Mouse (Mus musculus) heart, postnatal 4 days (tissue): Measurements from ENCODE around the gene Marcksl1. TPM values are rescaled to one million over a fixed set of nuclear protein-coding genes. Genes with fewer than 3 reads are reported as not detected.

Experiments
- DNase-seq: peaks from one replicate; pipeline ENCODE4 v3.0.0; 2021
- microRNA-seq, 2 experiments: library from miRNA; unstranded; fragments of <30 nt; microRNA quantifications; one replicate each; pipeline ENCODE4 v1.2.0; 2021 to 2022
- total RNA-seq, 2 experiments: library from RNA; stranded (reverse); gene quantifications; 2 replicates each; pipeline ENCODE4 v1.2.3; 2021

Marcksl1 gene
- total RNA-seq, 2 experiments from 2014 or later = 96.6 to 97.7 TPM

DNA sequence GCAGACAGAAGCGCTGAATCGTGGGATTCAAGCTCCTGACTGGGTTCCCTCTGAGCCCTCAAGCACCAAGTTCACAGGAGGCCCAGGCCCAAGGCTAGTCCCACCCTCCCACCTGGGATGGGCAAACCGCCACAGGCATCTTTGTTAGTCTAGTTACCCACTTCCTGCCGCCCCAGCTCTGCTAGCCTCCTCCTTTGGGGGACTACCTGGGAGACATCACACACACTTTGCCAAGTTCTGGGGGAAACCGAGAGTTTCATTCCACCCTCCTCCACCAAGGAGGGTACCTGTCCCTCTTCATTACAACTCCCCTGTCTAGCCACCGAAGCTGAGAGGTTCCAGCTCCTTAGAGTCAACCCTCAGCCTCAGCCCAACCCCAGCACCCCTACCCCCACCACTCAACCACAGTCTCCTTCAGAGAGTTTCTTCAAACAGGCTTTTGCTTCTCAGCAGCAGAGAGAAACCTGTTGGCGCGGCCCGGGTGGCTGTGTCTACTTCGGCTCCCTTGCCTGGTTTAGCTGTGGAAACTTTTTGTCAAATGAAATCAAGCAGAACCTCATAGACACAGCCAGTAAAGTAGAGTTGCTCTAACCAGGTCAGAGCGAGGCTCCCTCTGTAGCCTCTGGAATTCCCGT lies 45.1 kb downstream of the Marcksl1 start:
- DNase-seq = no peak

- DNase-seq = no peak
Measured at GRCm38 (mm10) chr4:129561184-129561583, 47.8 kb downstream of the Marcksl1 start.

DNA sequence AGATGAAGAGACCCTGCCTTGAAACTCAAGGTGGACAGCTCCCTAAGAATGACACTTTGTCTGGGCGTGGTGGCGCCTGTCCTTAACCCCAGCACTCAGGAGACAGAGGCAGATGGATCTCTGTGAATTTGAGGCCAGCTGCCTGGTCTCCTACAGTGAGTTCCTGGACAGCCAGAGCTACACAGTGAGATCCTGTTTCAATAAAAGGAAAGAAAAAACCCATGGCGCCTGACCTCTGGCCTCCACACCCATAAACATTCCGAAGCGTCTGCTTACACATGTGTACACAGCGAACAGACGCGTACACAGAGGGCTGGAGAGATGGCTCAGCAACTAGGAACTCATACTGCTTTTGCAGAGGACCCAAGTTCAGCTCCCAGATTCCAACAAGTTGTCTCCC lies 50.3 kb downstream of the Marcksl1 start:
- DNase-seq = no peak

- no peak for DNase-seq
Measured at GRCm38 (mm10) chr4:129565139-129565538, 51.8 kb downstream of the Marcksl1 start.

Small RNA genes lying within 50 kb of the gene (microRNA-seq; reads per million reads assigned to microRNA genes)
- gene Mir8119 = 0 reads per million in 2 experiments

Other genes starting within 250 kb of the Marcksl1 start
- 1 to 10 TPM; 8.7 to 9.5 TPM for gene Sync, start 226.0 kb upstream of the Marcksl1 start, total RNA-seq
- gene Rbbp4, start 178.2 kb upstream of the Marcksl1 start, total RNA-seq = 100 to 1,000 TPM; 195 to 199 TPM
- gene Zbtb8os, start 177.9 kb upstream of the Marcksl1 start, total RNA-seq = 10 to 100 TPM; 20.6 to 22.2 TPM
- 1 to 10 TPM; 8.7 to 9.0 TPM for gene Zbtb8a, start 135.5 kb upstream of the Marcksl1 start, total RNA-seq
- gene Zbtb8b, start 72.7 kb upstream of the Marcksl1 start, total RNA-seq = 1 to 10 TPM in 1 of 2 experiments, under 1 TPM in 1; 0.92 to 1.2 TPM
- 10 to 100 TPM; 34.0 to 36.6 TPM for gene Bsdc1, start 52.0 kb upstream of the Marcksl1 start, total RNA-seq
- gene Tssk3, start 22.6 kb upstream of the Marcksl1 start, total RNA-seq = not detected
- not detected for gene Fam229a, start 22.4 kb upstream of the Marcksl1 start, total RNA-seq
- gene Hdac1, start 29.1 kb downstream of the Marcksl1 start, total RNA-seq = 10 to 100 TPM; 45.0 to 46.4 TPM
- under 1 TPM; 0.86 to 0.91 TPM for gene Lck, start 60.1 kb downstream of the Marcksl1 start, total RNA-seq
- 1 to 10 TPM; 1.5 TPM for gene Fam167b, start 65.0 kb downstream of the Marcksl1 start, total RNA-seq
- 100 to 1,000 TPM; 146 to 160 TPM for gene Eif3i, start 87.1 kb downstream of the Marcksl1 start, total RNA-seq
- 10 to 100 TPM; 64.8 to 72.1 TPM for gene Tmem234, start 87.1 kb downstream of the Marcksl1 start, total RNA-seq
- under 1 TPM; 0.27 to 0.76 TPM for gene Dcdc2b, start 100.7 kb downstream of the Marcksl1 start, total RNA-seq
- gene Iqcc, start 105.5 kb downstream of the Marcksl1 start, total RNA-seq = 10 to 100 TPM in 1 of 2 experiments, 1 to 10 TPM in 1; 9.3 to 14.3 TPM
- 10 to 100 TPM; 30.9 to 33.3 TPM for gene Ccdc28b, start 110.4 kb downstream of the Marcksl1 start, total RNA-seq
- 10 to 100 TPM; 40.0 to 41.9 TPM for gene Txlna, start 127.5 kb downstream of the Marcksl1 start, total RNA-seq
- gene Kpna6, start 159.2 kb downstream of the Marcksl1 start, total RNA-seq = 10 to 100 TPM; 70.2 to 71.9 TPM
- 1 to 10 TPM; 6.6 to 6.7 TPM for gene Tmem39b, start 183.3 kb downstream of the Marcksl1 start, total RNA-seq
- 100 to 1,000 TPM; 102 to 110 TPM for gene Khdrbs1, start 228.7 kb downstream of the Marcksl1 start, total RNA-seq